Mouse (Mus musculus) A20 (cell line): ENCODE data around the gene Soat2.
A peak's percentile ranks its signal among the peaks of the same experiment; 100 is the strongest.

Experiments used
- DNase-seq: peaks from one replicate; pipeline ENCODE4 v3.0.0-alpha.2; 2011; ENCODE audit warnings: low read depth, low spot score

Soat2 gene

DNA sequence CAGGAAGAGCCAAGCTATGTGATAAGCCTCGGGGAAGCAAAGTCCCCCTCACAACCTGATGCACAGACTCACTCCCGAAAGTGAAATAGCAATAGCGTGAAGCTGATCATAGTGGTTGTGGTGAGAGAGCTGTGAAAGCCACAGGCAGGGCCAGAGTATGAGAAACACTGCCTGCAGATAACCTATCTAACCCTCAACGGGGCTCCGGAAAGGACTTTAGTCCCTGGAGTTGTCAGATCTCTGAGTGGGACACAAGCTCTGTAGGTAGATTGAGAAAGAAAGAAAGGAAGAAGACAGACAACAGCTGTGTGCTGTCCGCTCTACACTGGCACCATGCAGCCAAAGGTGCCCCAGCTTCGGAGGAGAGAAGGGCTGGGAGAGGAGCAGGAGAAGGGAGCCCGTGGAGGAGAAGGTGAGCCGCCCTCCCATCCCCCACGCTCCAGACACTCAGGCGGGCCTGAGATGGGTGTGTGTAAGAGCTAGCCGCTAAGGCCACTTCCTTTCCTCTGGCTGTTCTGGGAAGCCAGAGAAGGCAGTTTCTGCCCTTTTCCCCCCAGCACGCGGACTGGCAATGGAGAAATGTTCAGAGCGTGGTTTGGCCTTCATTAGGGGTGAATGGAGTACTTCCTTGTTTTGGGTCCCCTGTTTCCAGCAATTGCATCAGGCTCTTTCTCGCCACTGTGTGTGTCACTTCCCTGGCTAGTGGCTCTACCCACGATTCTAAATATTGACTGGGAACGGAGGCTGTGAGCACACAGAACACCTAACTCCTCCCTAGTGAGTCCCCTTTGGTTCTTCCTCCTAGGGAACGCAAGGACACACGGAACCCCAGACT, at the start of gene Soat2:
Soat2 (plus strand) TSS at position 226 of the 835 bp plus-strand sequence.
- DNase-seq = no peak

DNA sequence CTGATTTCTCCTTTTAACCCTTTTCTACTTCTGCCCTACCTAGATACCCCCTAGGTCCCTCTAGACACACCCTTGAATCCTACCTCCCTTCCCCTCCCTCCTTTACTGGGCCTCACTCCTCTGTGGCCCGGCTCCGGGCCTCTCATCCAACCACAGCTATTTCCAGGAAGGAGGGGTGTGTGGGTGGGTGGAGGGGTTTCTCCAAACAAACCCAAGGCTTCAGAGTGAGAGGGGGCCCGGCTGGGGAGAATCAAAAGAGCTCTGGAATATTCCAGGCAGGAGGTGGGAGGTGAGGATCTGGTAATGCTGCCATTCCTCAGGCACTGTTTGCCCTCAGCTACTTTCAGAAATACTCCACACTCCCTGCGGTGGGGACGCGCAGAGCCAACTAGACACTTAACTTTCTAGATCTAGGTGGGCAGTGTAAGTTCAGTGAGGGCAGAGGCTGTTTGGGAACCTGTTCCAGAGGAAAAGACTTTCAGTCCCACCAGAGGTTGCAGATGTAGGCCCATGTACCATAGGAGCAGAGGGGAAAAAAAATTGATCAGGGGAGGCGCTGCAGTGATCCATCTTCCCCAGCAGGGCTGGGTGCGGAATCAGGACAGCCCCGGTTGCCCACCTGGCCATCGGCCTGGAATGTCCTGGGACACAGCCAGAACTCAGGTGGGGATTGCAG, 49.2 kb upstream of the Soat2 start:
- DNase-seq = no peak

DNA sequence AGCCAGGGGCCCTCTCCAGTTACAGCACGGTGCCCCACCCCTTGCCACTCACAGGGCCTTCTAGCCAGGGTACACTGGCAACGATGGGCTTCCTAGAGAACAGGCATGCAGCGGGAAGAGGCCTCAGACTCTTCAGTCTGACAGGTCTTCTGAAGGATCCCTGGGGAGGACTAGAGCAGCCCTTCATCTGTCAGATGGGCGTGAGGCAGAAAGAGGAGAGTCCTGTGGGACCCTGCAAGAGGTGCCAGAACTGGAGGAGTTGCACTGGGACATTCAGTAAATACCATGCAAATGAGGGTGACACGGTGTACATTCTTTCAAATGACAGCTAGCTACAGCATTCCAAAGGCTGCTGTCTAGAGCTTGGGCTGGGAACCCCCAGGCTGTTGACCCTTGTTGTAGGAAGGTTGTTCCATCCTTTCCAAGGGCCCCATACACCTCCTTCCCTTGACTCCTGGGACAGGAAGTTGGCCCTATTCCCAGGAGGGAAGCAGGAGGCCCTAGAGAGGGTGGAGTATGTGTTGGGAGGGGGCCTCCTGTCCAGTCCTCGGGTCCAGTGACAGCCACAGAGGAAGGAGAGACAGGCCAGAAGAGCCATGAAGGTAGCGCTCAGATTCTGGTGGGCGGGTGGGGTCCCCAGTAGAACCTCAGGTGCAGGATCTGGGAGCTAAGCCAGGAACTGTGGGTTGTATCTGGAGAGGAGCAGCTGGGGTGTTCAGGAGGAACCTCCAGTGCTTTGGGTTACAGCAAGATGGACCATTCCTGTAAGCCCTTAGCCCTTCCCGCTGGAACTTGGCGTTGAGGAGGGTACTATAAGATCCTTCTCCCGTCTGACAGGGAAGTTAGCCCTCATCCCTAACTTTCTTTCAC, 48.4 kb upstream of the Soat2 start:
- no peak for DNase-seq

DNA sequence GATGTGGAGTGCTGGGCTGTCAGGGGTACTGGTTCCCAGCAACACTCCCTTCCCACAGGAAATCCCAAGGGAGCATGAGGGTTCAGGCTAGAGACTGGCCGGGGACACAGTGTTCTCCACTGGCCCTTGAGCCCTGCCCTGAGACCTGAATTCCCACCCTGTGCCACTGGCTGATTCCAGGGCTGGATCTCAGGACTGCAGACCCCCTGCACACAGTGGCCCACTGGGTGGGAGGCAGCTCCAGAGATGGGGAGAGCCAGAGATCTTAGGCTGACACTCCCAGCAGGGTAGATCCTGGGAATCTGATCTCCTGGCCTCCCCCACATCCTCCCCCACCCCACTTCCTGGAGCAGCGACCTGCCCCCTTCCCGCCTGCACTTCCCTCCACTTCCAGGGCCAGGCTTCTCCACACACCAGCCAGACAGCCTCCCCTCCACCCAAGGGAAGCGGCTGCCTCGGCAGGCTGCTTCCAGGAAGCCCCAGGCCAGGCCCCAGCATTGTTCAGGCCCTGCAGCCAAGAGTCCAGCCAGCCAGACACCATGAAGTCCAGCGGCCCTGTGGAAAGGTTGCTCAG, 47.7 kb upstream of the Soat2 start:
- DNase-seq = no peak

DNA sequence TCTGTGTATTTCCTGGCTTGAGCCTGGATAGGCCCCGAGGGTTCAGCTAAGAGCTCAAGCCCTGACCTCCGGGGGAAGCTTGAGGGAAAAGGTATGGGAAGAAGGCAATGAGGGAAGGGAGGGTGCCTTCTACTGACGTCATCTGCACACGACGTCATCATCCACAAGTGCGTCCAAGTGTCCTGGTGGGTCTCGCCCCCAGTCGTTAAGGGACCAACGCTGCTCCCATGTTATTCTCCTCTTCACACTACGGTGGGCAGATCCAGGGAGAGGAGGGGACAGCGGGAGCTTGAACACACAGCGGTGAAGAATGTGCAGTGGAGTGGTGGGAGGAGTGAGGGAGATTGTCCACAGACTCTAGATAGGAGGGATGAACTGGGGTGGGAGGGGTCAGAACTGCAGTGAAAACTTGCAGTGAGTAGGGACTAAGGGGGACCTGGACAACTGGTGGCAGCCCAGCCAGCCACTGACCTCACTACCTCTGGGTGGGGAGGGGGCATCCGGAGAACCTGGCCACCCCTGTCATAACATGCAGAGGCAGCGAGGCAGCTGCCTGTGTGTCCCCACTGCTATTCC, 46.9 kb upstream of the Soat2 start:
- DNase-seq = no peak

DNA sequence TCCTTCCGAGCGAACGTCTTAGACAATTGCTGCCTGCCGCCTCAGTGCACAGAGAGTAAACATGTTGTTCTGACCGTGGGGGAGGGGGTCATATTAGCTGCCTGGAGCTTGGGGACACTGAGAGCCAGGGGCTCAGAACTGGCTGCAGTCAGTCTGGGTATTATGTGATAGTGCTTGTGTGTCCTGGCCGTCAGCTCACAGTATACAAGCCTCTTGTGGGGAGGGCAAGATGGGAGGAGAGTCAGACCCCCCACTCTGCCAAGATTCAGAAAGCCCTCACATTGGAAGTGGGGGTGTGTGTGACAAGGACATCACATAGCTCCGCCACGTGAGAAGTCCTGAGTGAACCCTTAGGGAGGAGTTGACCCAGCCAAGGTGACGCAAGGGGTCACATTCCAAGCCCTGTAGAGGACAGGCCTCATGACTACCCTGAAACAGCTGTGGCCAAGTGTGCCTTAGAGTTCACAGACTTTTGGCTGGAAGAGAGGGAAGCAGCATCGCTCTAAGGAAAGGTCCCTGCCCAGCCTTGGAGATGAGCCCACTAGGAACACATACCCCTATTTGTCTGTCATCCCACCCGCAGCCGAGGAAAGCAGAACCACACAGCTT, 46.3 kb upstream of the Soat2 start:
- no peak for DNase-seq

DNA sequence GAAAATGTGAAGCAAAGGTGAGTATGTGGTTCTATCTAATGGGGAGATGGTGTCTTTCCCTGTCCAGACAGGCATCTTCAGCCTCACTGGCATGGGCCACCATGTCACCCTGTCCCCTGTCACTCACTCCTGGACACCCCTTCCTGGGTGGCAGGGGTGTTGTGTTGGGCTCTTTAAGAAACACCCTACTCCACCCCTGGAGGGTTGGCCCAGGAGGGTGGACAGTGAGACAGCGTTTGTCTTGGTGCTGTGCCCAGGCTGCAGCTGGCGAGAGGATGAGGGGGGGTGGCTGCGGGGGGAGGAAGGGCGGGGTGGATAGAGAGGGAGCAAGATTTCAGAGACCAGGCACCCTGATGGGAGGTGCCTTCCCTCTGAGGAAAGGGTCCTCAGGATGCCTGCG, 45.0 kb upstream of the Soat2 start:
- DNase-seq = no peak

DNA sequence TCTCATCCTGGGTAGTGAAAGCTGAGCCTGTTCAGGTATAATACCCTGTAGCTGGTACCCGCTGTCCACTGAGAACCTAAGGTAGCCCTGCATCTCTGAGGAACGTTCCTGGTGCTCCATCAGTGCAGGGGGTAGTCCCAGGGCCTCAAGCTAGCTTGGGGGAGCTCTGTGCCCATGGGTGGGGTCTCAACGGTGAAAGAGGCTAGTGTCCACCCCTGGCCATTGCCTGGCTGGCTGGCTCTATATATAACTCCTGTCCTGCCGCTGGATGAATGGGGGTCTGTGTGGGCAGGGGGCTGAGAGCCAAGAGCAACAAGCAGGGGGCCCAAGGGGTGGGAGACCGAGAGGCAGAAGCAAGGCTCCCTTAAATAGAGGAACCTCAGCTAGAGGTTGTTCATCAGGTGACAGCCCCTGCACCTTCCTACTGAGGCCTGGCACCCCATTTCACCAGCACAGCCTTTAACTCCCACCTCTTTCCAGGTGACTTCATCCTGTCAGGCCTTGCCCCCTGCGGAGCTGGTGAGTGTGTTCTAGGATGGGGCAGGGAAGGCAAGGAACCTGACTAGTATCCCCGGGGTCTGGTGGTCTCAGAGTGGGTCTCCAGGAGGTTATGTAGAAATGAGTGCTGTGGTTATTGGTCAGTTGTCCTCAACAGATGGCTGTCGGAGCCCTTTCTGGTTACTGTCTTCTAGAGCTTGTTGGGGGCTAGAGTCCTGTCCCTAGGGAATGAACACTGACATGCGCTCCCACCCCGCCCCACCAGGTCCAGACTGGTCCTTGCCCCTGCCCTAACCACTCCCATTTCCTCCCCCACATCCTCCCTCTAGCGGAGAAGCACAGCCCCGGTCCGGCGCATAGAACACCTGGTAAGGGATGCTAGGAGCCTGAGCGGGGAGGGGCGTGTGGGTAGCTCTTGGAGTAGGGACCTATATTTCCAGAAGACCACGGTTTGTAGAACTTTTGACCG, 44.3 kb upstream of the Soat2 start:
- peak; percentile 62 for DNase-seq

DNA sequence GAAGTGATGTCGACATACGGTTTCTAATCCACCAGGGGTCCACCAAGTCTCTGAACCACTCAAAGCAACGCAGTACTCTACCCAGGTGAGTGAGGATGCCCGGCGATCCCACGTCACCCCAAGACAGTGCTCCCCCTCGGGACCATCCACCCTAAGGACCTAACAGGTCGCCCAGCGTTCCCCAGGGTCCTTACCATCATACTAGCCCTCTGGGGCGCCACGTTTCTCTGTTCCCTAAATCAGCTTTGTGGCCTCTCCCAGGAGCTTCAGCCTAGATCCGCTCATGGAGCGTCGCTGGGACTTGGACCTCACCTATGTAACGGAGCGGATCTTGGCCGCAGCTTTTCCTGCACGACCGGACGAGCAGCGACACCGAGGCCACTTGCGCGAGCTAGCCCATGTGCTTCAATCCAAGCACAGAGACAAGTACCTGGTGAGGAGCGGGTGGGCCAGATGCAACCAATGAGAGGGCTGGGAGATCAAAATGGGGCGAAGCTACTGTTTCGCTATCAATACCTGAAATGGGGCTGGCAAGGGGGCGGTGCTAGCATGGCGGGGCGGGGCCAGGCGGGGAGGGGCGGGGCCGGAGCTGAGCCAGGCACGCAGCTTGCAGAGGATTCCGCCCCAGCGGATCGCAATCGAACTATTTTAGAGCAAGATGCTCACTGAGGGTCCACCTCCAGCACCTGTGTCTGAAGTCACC, 43.4 kb upstream of the Soat2 start:
- peak; percentile 79 for DNase-seq

DNA sequence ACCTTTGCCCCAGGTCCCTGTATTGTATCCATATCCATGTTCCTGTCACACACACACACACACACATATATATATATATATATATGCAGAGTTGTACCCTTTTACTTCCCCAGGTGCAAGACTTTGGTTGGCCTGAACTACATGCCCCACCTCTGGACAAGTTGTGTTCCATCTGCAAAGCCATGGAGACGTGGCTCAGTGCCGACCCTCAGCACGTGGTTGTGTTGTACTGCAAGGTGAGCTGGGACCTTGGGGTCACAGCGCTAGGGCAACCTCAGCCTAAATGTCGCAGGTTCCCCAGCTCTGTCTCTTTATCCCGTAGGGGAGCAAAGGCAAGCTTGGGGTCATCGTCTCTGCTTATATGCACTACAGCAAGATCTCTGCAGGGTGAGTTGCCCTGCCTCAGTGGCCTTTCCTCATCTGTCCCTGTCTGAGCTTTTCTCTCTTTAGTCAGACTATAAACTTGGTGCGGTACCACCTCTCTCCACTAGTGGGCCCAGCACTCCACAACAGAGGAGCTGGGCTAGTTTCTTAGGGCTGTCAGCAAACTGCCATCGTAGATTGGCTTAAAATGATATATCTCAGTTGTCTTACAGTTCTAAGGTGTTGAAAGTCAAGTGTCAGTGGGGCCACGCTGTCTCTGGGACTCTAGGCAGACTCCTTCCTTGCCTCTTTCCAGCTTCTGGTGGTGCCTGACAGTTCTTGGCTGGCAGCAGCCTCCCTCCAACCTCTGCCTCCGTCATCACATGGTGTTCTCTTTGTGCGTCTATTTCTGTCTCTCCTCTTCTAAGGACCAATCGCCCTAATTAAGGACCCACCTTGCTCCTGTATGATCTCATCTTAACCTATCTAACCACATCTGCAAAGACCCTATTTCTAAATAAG, 42.4 kb upstream of the Soat2 start:
- peak; percentile 83 for DNase-seq

DNA sequence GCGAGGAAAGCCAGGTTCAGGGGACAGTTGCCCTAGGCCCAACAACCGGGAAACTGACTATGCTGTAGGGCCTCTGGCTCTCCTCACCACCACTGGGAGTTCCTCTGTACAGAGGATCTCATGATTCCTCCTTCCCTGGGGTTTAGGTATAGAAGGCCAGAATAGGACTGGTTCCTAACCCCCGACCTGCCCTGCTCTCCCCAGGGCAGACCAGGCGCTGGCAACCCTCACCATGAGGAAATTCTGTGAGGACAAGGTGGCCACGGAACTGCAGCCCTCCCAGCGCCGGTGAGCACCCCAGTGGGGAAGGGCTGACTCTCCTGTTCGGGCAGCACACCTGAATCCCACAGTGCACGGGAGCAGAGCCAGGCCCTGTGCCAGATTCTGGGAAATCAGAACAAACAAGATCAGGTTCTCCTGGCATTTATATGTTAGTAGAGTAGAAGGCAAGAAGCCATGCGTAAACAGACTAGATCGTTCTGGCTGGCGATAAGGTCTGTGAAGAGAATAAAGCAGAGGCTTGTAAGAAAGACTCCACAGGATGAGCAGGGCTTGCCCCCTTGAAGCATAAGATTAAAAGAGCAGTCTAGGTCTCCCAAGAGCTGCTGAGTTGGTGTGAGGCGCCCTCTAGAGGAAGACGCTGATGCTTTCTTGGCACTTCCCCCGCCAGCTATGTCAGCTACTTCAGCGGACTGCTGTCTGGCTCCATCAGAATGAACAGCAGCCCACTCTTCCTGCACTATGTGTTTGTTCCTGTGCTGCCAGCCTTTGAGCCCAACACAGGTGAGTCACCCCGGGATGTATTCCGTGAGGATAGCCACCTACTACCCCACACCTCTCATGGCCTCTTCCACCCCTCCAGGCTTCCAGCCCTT, 41.4 kb upstream of the Soat2 start:
- peak; percentile 84 for DNase-seq

DNA sequence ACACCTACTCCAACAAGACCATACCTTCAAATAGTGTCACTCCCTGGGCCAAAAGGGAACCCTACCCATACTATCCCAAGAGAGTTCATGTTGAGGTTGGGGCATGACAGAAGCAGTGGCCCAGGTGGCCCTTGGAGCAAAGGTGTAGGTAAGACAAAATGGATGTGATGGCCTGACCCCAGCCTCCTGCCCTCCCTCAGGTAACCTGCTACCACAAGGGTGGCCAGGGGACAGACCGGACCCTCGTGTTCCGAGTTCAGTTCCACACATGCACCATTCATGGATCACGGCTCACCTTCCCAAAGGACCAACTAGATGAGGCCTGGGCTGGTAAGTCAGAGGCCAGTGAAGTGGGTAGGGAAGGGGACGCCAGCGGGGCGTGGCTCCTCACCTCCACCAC, 40.1 kb upstream of the Soat2 start:
- DNase-seq = no peak

DNA sequence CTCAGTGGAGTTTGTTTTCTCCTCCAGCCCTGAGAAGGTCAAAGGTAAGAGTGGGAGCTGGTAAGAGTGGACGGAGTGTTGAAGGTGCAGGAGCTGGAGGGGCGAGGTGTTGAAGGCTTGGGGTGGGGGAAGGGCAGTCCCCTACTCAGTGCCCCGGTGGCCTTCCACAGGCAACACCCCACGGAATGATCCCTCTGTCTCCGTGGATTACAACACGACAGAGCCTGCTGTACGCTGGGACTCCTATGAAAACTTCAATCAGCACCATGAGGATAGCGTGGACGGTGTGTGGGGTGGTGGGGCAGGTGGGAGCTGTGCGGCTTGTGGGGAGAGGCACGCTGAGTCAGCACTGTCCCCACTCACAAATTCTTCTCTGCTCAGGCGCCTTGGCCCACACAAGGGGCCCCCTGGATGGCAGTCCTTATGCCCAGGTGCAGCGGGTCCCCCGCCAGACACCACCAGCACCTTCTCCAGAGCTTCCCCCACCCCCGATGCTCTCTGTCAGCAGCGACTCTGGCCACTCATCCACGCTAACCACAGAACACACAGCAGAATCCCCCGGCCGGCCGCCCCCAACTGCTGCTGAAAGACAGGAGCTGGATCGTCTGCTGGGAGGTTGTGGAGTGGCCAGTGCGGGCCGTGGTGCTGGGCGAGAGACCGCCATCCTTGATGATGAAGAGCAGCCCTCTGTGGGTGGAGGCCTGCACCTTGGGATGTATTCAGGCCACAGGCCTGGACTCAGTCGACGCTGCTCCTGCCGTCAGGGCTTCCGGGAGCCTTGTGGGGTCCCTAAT, 39.4 kb upstream of the Soat2 start:
- DNase-seq = no peak

DNA sequence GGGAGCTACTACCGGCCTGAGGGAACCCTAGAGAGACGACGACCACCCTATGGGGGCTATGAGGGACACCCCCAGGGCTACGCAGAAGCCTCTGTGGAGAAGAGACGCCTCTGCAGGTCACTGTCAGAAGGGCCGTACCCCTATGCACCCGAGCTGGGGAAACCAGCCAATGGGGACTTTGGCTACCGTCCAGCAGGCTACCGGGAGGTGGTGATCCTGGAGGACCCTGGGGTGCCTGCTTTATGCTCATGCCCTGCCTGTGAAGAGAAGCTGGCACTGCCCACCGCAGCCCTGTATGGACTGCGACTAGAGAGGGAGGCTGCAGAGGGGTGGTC, 38.9 kb upstream of the Soat2 start:
- DNase-seq = no peak

DNA sequence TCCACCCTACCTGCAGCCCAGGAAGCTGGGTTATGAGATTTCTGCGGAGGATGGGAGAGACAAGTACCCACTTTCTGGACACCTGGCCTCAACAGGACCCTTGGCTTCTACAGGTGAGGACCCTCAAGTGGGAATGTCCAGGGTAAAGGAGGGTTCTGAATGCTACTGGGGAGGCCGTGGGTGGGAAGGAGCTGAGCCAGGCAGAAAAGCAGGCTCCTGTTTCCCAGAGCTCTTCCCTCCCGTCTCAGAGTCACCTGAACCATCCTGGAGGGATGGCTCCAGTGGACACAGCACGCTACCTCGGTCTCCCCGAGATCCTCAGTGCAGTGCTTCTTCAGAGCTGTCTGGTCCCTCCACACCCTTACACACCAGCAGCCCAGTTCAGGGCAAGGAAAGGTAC, 38.1 kb upstream of the Soat2 start:
- no peak for DNase-seq

DNA sequence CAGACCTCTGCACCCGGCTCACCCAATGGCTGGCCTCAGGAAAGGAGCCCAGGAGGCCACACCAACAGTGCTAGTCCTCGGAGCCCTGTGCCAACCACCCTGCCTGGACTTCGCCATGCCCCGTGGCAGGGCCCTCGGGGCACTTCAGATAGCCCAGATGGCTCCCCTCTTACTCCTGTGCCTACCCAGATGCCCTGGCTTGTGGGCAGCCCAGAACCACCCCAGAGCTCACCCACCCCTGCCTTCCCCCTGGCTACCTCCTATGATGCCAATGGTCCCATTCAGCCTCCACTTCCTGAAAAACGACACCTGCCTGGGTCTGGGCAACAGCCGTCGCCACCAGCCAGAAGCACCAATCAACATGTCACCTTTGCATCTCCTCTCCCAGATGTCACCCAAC, 37.5 kb upstream of the Soat2 start:
- DNase-seq = no peak

DNA sequence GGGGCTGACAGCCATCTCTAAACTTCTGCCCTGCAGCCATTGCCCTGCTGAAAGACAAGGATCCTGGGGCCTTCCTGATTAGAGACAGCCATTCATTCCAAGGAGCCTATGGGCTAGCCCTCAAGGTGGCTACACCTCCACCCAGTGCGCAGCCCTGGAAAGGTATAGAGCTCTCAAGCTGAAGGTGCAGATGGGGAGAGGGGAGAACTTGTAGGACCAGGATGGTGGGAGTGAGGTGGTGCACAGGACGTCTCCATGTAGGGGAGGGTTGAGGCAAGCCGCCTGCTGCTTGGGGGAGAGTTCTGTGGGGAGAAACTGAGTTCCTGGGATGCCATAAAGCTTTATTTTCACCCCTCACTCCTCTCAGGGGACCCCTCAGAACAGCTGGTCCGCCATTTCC, 36.7 kb upstream of the Soat2 start:
- DNase-seq = no peak
